ENCODE assay signal across 8 mouse cellular contexts in genomic region chr9:28402770-28403650, GRCm38 (mm10).
DNase-seq lines count a peak whose midpoint lies in the region; ATAC-seq lines count a peak whose summit lies in the region.

No protein-coding gene starts in this region.

- ATAC-seq in heart, embryonic 12.5 days (ENCODE audit: insufficient number of reproducible peaks, low FRiP score), result peak; percentile 70
- peak; percentile 87 for ATAC-seq in midbrain, embryonic 16.5 days
- no peak for ATAC-seq in erythroid progenitor cell, adult 5-6 weeks (replicated peaks; ENCODE audit: low FRiP score, poor library complexity, severe bottlenecking)

- H3K36me3 ChIP-seq in heart, embryonic 12.5 days, result no peaks in the 10 kb centered on the region
- H3K36me3 ChIP-seq in midbrain, embryonic 16.5 days (ENCODE audit: control insufficient read depth, insufficient read depth, low read length), result no peaks in the 10 kb centered on the region

- H3K4me1 ChIP-seq in heart, embryonic 12.5 days (replicated peaks), result peaks cover 5% of the 10 kb centered on the region; the same call in 1 of the 2 replicates
- peaks cover 22% of the 10 kb centered on the region for H3K4me1 ChIP-seq in midbrain, embryonic 16.5 days (ENCODE audit: control insufficient read depth, insufficient read depth, low read length)

- peak overlapping the region; percentile 66 for H3K4me3 ChIP-seq in heart, embryonic 12.5 days
- peak overlapping the region; percentile 62 for H3K4me3 ChIP-seq in midbrain, embryonic 16.5 days (ENCODE audit: low read depth, low read length)

- DNase-seq in urinary bladder, adult 2 months (ENCODE audit: low spot score), result peak; percentile 23
- no peak for DNase-seq in urinary bladder, adult 18-20 months (ENCODE audit: low spot score in 2 of 2)
- peak; percentile 65 for DNase-seq in embryo, embryonic 10.5 days (ENCODE audit: low spot score)
- DNase-seq in left cerebral cortex, adult 8-10 months (ENCODE audit: low spot score in 2 of 2), result peak; percentile 48 to 66
- DNase-seq in c-Kit-positive CD71-positive TER-119-positive erythroid progenitor cells, embryonic 14.5 days (ENCODE audit: low spot score), result no peak

- no peak overlapping the region for H3K27ac ChIP-seq in heart, embryonic 12.5 days (ENCODE audit: poor library complexity, severe bottlenecking)
- H3K27ac ChIP-seq in midbrain, embryonic 16.5 days (ENCODE audit: low read length), result peak overlapping the region; percentile 65

- no peaks in the 10 kb centered on the region for H3K9me3 ChIP-seq in heart, embryonic 12.5 days (replicated peaks)
- no peaks in the 10 kb centered on the region for H3K9me3 ChIP-seq in midbrain, embryonic 16.5 days (replicated peaks; ENCODE audit: control insufficient read depth, low read length, poor library complexity, severe bottlenecking)

- H3K9ac ChIP-seq in heart, embryonic 12.5 days, result peak overlapping the region; percentile 70
- peak overlapping the region; percentile 74 for H3K9ac ChIP-seq in midbrain, embryonic 16.5 days (ENCODE audit: low read depth, low read length)

- WGBS in heart, embryonic 12.5 days, result 1% methylated on average over 56 of the region's 56 CpGs
- 1% methylated on average over 52 of the region's 56 CpGs for WGBS in midbrain, embryonic 16.5 days

- peak overlapping the region; percentile 98 for H3K4me2 ChIP-seq in heart, embryonic 12.5 days
- H3K4me2 ChIP-seq in midbrain, embryonic 16.5 days (ENCODE audit: low read length), result peak overlapping the region; percentile 98

- peaks cover 40% of the 10 kb centered on the region for H3K27me3 ChIP-seq in heart, embryonic 12.5 days (replicated peaks)
- H3K27me3 ChIP-seq in midbrain, embryonic 16.5 days (ENCODE audit: control insufficient read depth, insufficient read depth, low read depth, low read length), result 0 out of 2 replicates have a peak, but pooled peaks cover 2% of the 10 kb centered on the region

Comparison
In these comparisons a context has a peak if more than half of its experiments do, and no peak if none do; other contexts are left out.
1. DNase-seq: peak in urinary bladder, adult 2 months (single experiment), embryo, embryonic 10.5 days (single experiment) and left cerebral cortex, adult 8-10 months (2 of 2); none in urinary bladder, adult 18-20 months (0 of 2) and c-Kit-positive CD71-positive TER-119-positive erythroid progenitor cells, embryonic 14.5 days (single experiment).